Mouse (Mus musculus): ENCODE results near the gene Rab5a. TPM values are rescaled to one million over a fixed set of nuclear protein-coding genes. Genes with fewer than 3 reads are reported as not detected.

Rab5a gene
- 105 and 110 TPM in 2 replicates for polyA plus RNA-seq (2014; fragmentation: Nextera tagmentation; extraction: Ambion mirVana)

GRCm38 (mm10) chr17:53478858-53479603 lies at the start of gene Rab5a:
Rab5a (plus strand) TSS chr17:53479234.
- H3K4me1 ChIP-seq (ENCODE audit: control insufficient read depth, insufficient read depth, low read length): peaks cover 17% of the 10 kb centered on the region
- under 1% methylated on average over 70 of the region's 82 CpGs for WGBS
- no peaks in the 10 kb centered on the region for H3K27me3 ChIP-seq (ENCODE audit: control insufficient read depth, insufficient read depth, low read length)
- H3K27ac ChIP-seq (replicated peaks; ENCODE audit: low read depth, low read length): peak within 1 kb of the TSS; percentile 99
- H3K4me2 ChIP-seq (ENCODE audit: low read length): peak within 1 kb of the TSS; percentile 90
- no peaks in the 10 kb centered on the region for H3K9me3 ChIP-seq (ENCODE audit: control insufficient read depth, low read length)
- DNase-seq (peak; percentile 100), ATAC-seq (ENCODE audit: low FRiP score, low TSS enrichment) (peak; percentile 98)
- peak within 1 kb of the TSS; percentile 96 for H3K4me3 ChIP-seq (replicated peaks; ENCODE audit: low read depth, low read length)
- H3K9ac ChIP-seq (replicated peaks; ENCODE audit: low read length): peak within 1 kb of the TSS; percentile 95
- 0 out of 2 replicates have a peak, but pooled peaks cover under 1% of the 10 kb centered on the region for H3K36me3 ChIP-seq (ENCODE audit: control insufficient read depth, insufficient read depth, low read length)

GRCm38 (mm10) chr17:53456152-53456551 lies 22.9 kb upstream of the Rab5a start:
- 0 out of 2 replicates have a peak, but pooled peaks cover 2% of the 10 kb centered on the region for H3K9me3 ChIP-seq (ENCODE audit: control insufficient read depth, low read length)
- no peaks in the 10 kb centered on the region for H3K4me1 ChIP-seq (ENCODE audit: control insufficient read depth, insufficient read depth, low read length)
- H3K9ac ChIP-seq (replicated peaks; ENCODE audit: low read length): no peak overlapping the region
- H3K27ac ChIP-seq (replicated peaks; ENCODE audit: low read depth, low read length): no peak overlapping the region
- ATAC-seq (ENCODE audit: low FRiP score, low TSS enrichment): no peak
- H3K27me3 ChIP-seq (ENCODE audit: control insufficient read depth, insufficient read depth, low read length): no peaks in the 10 kb centered on the region
- no peak for DNase-seq
- H3K4me3 ChIP-seq (replicated peaks; ENCODE audit: low read depth, low read length): no peak overlapping the region
- no peaks in the 10 kb centered on the region for H3K36me3 ChIP-seq (ENCODE audit: control insufficient read depth, insufficient read depth, low read length)
- H3K4me2 ChIP-seq (ENCODE audit: low read length): no peak overlapping the region
- WGBS: 90% methylated on average over 2 of the region's 2 CpGs

GRCm38 (mm10) chr17:53456742-53457141 lies 22.3 kb upstream of the Rab5a start:
- no peak for ATAC-seq (ENCODE audit: low FRiP score, low TSS enrichment)
- H3K27me3 ChIP-seq (ENCODE audit: control insufficient read depth, insufficient read depth, low read length): no peaks in the 10 kb centered on the region
- 78% methylated on average over 1 of the region's 1 CpGs for WGBS
- H3K4me3 ChIP-seq (replicated peaks; ENCODE audit: low read depth, low read length): no peak overlapping the region
- H3K9me3 ChIP-seq (ENCODE audit: control insufficient read depth, low read length): 0 out of 2 replicates have a peak, but pooled peaks cover 2% of the 10 kb centered on the region
- H3K4me2 ChIP-seq (ENCODE audit: low read length): no peak overlapping the region
- H3K27ac ChIP-seq (replicated peaks; ENCODE audit: low read depth, low read length): no peak overlapping the region
- DNase-seq: no peak
- no peak overlapping the region for H3K9ac ChIP-seq (replicated peaks; ENCODE audit: low read length)
- H3K4me1 ChIP-seq (ENCODE audit: control insufficient read depth, insufficient read depth, low read length): no peaks in the 10 kb centered on the region
- no peaks in the 10 kb centered on the region for H3K36me3 ChIP-seq (ENCODE audit: control insufficient read depth, insufficient read depth, low read length)

- Histone ChIP-seq H3K4me2 (ENCODE audit: low read length) (peak within 1 kb of the TSS; percentile 70), H3K27me3 (ENCODE audit: control insufficient read depth, insufficient read depth, low read length) (no peaks in the 10 kb centered on the region), H3K4me1 (ENCODE audit: control insufficient read depth, insufficient read depth, low read length) (0 out of 2 replicates have a peak, but pooled peaks cover 2% of the 10 kb centered on the region), H3K4me3 (replicated peaks; ENCODE audit: low read depth, low read length) (peak within 1 kb of the TSS; percentile 38), H3K27ac (replicated peaks; ENCODE audit: low read depth, low read length) (no peak within 1 kb of the TSS), H3K36me3 (ENCODE audit: control insufficient read depth, insufficient read depth, low read length) (no peaks in the 10 kb centered on the region), H3K9me3 (ENCODE audit: control insufficient read depth, low read length) (no peaks in the 10 kb centered on the region), H3K9ac (replicated peaks; ENCODE audit: low read length) (peak within 1 kb of the TSS; percentile 48)
- WGBS: 20% methylated on average over 26 of the region's 26 CpGs
- DNase-seq (peak; percentile 91), ATAC-seq (ENCODE audit: low FRiP score, low TSS enrichment) (peak; percentile 91)
Observed at GRCm38 (mm10) chr17:53462603-53463495, 16.2 kb upstream of the Rab5a start, which contains the start of gene Efhb. Efhb (minus strand) TSS chr17:53463321.

- Histone ChIP-seq H3K27me3 (ENCODE audit: control insufficient read depth, insufficient read depth, low read length) (no peaks in the 10 kb centered on the region), H3K4me1 (ENCODE audit: control insufficient read depth, insufficient read depth, low read length) (0 out of 2 replicates have a peak, but pooled peaks cover 2% of the 10 kb centered on the region), H3K9me3 (ENCODE audit: control insufficient read depth, low read length) (no peaks in the 10 kb centered on the region), H3K9ac (replicated peaks; ENCODE audit: low read length) (peak overlapping the region; percentile 48), H3K4me2 (ENCODE audit: low read length) (peak overlapping the region; percentile 70), H3K27ac (replicated peaks; ENCODE audit: low read depth, low read length) (no peak overlapping the region), H3K36me3 (ENCODE audit: control insufficient read depth, insufficient read depth, low read length) (no peaks in the 10 kb centered on the region), H3K4me3 (replicated peaks; ENCODE audit: low read depth, low read length) (peak overlapping the region; percentile 38)
- no peak; the same call in 1 of the 2 replicates for ATAC-seq (ENCODE audit: low FRiP score, low TSS enrichment)
- peak; percentile 20 for DNase-seq
- WGBS: 14% methylated on average over 9 of the region's 9 CpGs
Observed at GRCm38 (mm10) chr17:53463496-53463840, 15.6 kb upstream of the Rab5a start.

GRCm38 (mm10) chr17:53465569-53465968 lies 13.5 kb upstream of the Rab5a start:
- no peaks in the 10 kb centered on the region for H3K27me3 ChIP-seq (ENCODE audit: control insufficient read depth, insufficient read depth, low read length)
- no peak overlapping the region for H3K27ac ChIP-seq (replicated peaks; ENCODE audit: low read depth, low read length)
- no peaks in the 10 kb centered on the region for H3K36me3 ChIP-seq (ENCODE audit: control insufficient read depth, insufficient read depth, low read length)
- no peak overlapping the region for H3K4me2 ChIP-seq (ENCODE audit: low read length)
- DNase-seq: no peak
- no peaks in the 10 kb centered on the region for H3K9me3 ChIP-seq (ENCODE audit: control insufficient read depth, low read length)
- no peak overlapping the region for H3K4me3 ChIP-seq (replicated peaks; ENCODE audit: low read depth, low read length)
- no peak for ATAC-seq (ENCODE audit: low FRiP score, low TSS enrichment)
- H3K4me1 ChIP-seq (ENCODE audit: control insufficient read depth, insufficient read depth, low read length): 0 out of 2 replicates have a peak, but pooled peaks cover 2% of the 10 kb centered on the region
- H3K9ac ChIP-seq (replicated peaks; ENCODE audit: low read length): no peak overlapping the region
- WGBS: 60% methylated on average over 4 of the region's 4 CpGs

GRCm38 (mm10) chr17:53468697-53469096 lies 10.3 kb upstream of the Rab5a start:
- Histone ChIP-seq H3K4me2 (ENCODE audit: low read length) (no peak overlapping the region), H3K27ac (replicated peaks; ENCODE audit: low read depth, low read length) (no peak overlapping the region), H3K9me3 (ENCODE audit: control insufficient read depth, low read length) (no peaks in the 10 kb centered on the region), H3K4me3 (replicated peaks; ENCODE audit: low read depth, low read length) (no peak overlapping the region), H3K9ac (replicated peaks; ENCODE audit: low read length) (no peak overlapping the region), H3K36me3 (ENCODE audit: control insufficient read depth, insufficient read depth, low read length) (no peaks in the 10 kb centered on the region), H3K27me3 (ENCODE audit: control insufficient read depth, insufficient read depth, low read length) (no peaks in the 10 kb centered on the region), H3K4me1 (ENCODE audit: control insufficient read depth, insufficient read depth, low read length) (no peaks in the 10 kb centered on the region)
- DNase-seq (no peak), ATAC-seq (ENCODE audit: low FRiP score, low TSS enrichment) (no peak)

- ATAC-seq (ENCODE audit: low FRiP score, low TSS enrichment) (no peak), DNase-seq (peak; percentile 32)
- Histone ChIP-seq H3K9ac (replicated peaks; ENCODE audit: low read length) (peak overlapping the region; percentile 95), H3K4me1 (ENCODE audit: control insufficient read depth, insufficient read depth, low read length) (peaks cover 17% of the 10 kb centered on the region), H3K27ac (replicated peaks; ENCODE audit: low read depth, low read length) (peak overlapping the region; percentile 99), H3K27me3 (ENCODE audit: control insufficient read depth, insufficient read depth, low read length) (no peaks in the 10 kb centered on the region), H3K4me2 (ENCODE audit: low read length) (peak overlapping the region; percentile 90), H3K4me3 (replicated peaks; ENCODE audit: low read depth, low read length) (peak overlapping the region; percentile 96), H3K9me3 (ENCODE audit: control insufficient read depth, low read length) (no peaks in the 10 kb centered on the region), H3K36me3 (ENCODE audit: control insufficient read depth, insufficient read depth, low read length) (no peaks in the 10 kb centered on the region)
- 8% methylated on average over 15 of the region's 15 CpGs for WGBS
Observed at GRCm38 (mm10) chr17:53478066-53478857, 772 bp upstream of the Rab5a start.

Data from midbrain, embryonic 14.5 days (tissue).